Mouse (Mus musculus): ENCODE measurements at regions not wholly inside any gene's neighbourhood (a gene's known extent, or its start where the extent isn't known, plus 50 kb on each side); places are given as distances from the start of the nearest gene placed in this dataset.
A peak's percentile ranks its signal among the peaks of the same experiment; 100 is the strongest.
"Not testable (repeated sequence)": the region's sequence is repeated elsewhere in the genome, so short reads cannot be mapped to it uniquely, and the experiment has no call there.

GRCm38 (mm10) chr3:6858982-6859865 lies 239.0 kb upstream of the 1700008P02Rik start:
- Histone ChIP-seq H3K27ac (ENCODE audit: low read depth, low read length) (no peak overlapping the region), H3K36me3 (ENCODE audit: insufficient read depth) (no peaks in the 10 kb centered on the region), H3K4me3 (ENCODE audit: low read depth, low read length) (no peak overlapping the region), H3K9ac (no peak overlapping the region), H3K9me3 (ENCODE audit: low read length) (no peaks in the 10 kb centered on the region), H3K4me2 (ENCODE audit: low read depth) (no peak overlapping the region), H3K4me1 (ENCODE audit: insufficient read depth) (no peaks in the 10 kb centered on the region), H3K27me3 (ENCODE audit: insufficient read depth, low read length) (no peaks in the 10 kb centered on the region)
- TF ChIP-seq CTCF (IDR thresholded peaks at IDR 0.05; ENCODE audit: low read depth): no peak
- ATAC-seq: peak; percentile 34; the same call in 1 of the 2 replicates
- DNase-seq: no peak
- 42% methylated on average over 4 of the region's 4 CpGs for WGBS

- WGBS: 87% methylated on average over 7 of the region's 7 CpGs
- H3K27ac ChIP-seq (ENCODE audit: low read depth, low read length): no peak overlapping the region
- DNase-seq (no peak), ATAC-seq (no peak)
- H3K4me1 ChIP-seq (ENCODE audit: insufficient read depth): no peaks in the 10 kb centered on the region
- no peaks in the 10 kb centered on the region for H3K27me3 ChIP-seq (ENCODE audit: insufficient read depth, low read length)
- H3K36me3 ChIP-seq (ENCODE audit: insufficient read depth): no peaks in the 10 kb centered on the region
- H3K4me2 ChIP-seq (ENCODE audit: low read depth): no peak overlapping the region
- H3K9me3 ChIP-seq (ENCODE audit: low read length): no peaks in the 10 kb centered on the region
- H3K9ac ChIP-seq: no peak overlapping the region
- TF ChIP-seq CTCF (IDR thresholded peaks at IDR 0.05; ENCODE audit: low read depth): no peak
- no peak overlapping the region for H3K4me3 ChIP-seq (ENCODE audit: low read depth, low read length)
Measured at GRCm38 (mm10) chr3:6819332-6819731, 199.1 kb upstream of the 1700008P02Rik start.

DNA sequence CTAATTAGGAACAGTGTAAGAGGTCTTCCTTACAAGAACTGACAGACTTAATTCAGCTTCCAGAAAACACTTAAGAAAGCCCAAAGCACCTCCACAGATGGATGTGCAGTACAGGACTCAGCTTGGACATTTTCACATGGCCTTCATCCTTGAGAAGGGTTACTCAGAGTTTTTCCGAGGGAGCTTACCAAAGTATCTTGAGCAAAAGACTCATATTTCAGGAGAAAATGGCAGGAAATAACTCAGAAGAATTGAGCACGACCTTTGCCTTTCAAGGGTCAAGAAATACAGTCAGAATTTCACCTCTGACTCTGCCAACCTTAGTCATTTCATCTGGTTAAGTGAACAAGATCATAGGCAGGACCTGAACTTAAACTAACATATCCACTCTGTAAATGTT lies 192.1 kb upstream of the 1700008P02Rik start:
- Histone ChIP-seq H3K9ac (no peak overlapping the region), H3K27me3 (ENCODE audit: insufficient read depth, low read length) (no peaks in the 10 kb centered on the region), H3K4me1 (ENCODE audit: insufficient read depth) (no peaks in the 10 kb centered on the region), H3K9me3 (ENCODE audit: low read length) (no peaks in the 10 kb centered on the region), H3K4me2 (ENCODE audit: low read depth) (no peak overlapping the region), H3K27ac (ENCODE audit: low read depth, low read length) (no peak overlapping the region), H3K4me3 (ENCODE audit: low read depth, low read length) (no peak overlapping the region), H3K36me3 (ENCODE audit: insufficient read depth) (no peaks in the 10 kb centered on the region)
- no peak for ATAC-seq
- DNase-seq: no peak
- no peak for TF ChIP-seq CTCF (IDR thresholded peaks at IDR 0.05; ENCODE audit: low read depth)
- WGBS: 50% methylated on average over 2 of the region's 2 CpGs

GRCm38 (mm10) chr3:6809381-6809950 lies 189.2 kb upstream of the 1700008P02Rik start:
- DNase-seq: peak; percentile 34
- no peak overlapping the region for H3K27ac ChIP-seq (ENCODE audit: low read depth, low read length)
- ATAC-seq: peak; percentile 53; the same call in 1 of the 2 replicates
- H3K27me3 ChIP-seq (ENCODE audit: insufficient read depth, low read length): no peaks in the 10 kb centered on the region
- no peak for TF ChIP-seq CTCF (IDR thresholded peaks at IDR 0.05; ENCODE audit: low read depth)
- H3K4me1 ChIP-seq (ENCODE audit: insufficient read depth): no peaks in the 10 kb centered on the region
- H3K36me3 ChIP-seq (ENCODE audit: insufficient read depth): no peaks in the 10 kb centered on the region
- WGBS: 23% methylated on average over 2 of the region's 2 CpGs
- no peak overlapping the region for H3K4me2 ChIP-seq (ENCODE audit: low read depth)
- H3K4me3 ChIP-seq (ENCODE audit: low read depth, low read length): no peak overlapping the region
- no peak overlapping the region for H3K9ac ChIP-seq
- H3K9me3 ChIP-seq (ENCODE audit: low read length): no peaks in the 10 kb centered on the region

GRCm38 (mm10) chr3:6800092-6800716 lies 180.0 kb upstream of the 1700008P02Rik start:
- H3K9me3 ChIP-seq (ENCODE audit: low read length); H3K27ac ChIP-seq (ENCODE audit: low read depth, low read length); H3K36me3 ChIP-seq (ENCODE audit: insufficient read depth); ATAC-seq; DNase-seq; H3K4me3 ChIP-seq (ENCODE audit: low read depth, low read length); H3K4me1 ChIP-seq (ENCODE audit: insufficient read depth); H3K27me3 ChIP-seq (ENCODE audit: insufficient read depth, low read length); H3K4me2 ChIP-seq (ENCODE audit: low read depth); H3K9ac ChIP-seq: not testable (repeated sequence)
- WGBS: 94% methylated on average over 31 of the region's 37 CpGs

GRCm38 (mm10) chr3:6768506-6768905 lies 148.3 kb upstream of the 1700008P02Rik start:
- Histone ChIP-seq H3K27ac (ENCODE audit: low read depth, low read length) (no peak overlapping the region), H3K36me3 (ENCODE audit: insufficient read depth) (no peaks in the 10 kb centered on the region), H3K4me2 (ENCODE audit: low read depth) (no peak overlapping the region), H3K9me3 (ENCODE audit: low read length) (no peaks in the 10 kb centered on the region), H3K27me3 (ENCODE audit: insufficient read depth, low read length) (no peaks in the 10 kb centered on the region), H3K4me3 (ENCODE audit: low read depth, low read length) (no peak overlapping the region), H3K4me1 (ENCODE audit: insufficient read depth) (no peaks in the 10 kb centered on the region), H3K9ac (no peak overlapping the region)
- TF ChIP-seq CTCF (IDR thresholded peaks at IDR 0.05; ENCODE audit: low read depth): no peak
- 40% methylated on average over 2 of the region's 2 CpGs for WGBS
- no peak for ATAC-seq
- no peak for DNase-seq

- H3K4me2 ChIP-seq (ENCODE audit: low read depth); H3K4me1 ChIP-seq (ENCODE audit: insufficient read depth); ATAC-seq; H3K9me3 ChIP-seq (ENCODE audit: low read length); DNase-seq; H3K27me3 ChIP-seq (ENCODE audit: insufficient read depth, low read length); H3K36me3 ChIP-seq (ENCODE audit: insufficient read depth); H3K4me3 ChIP-seq (ENCODE audit: low read depth, low read length); H3K9ac ChIP-seq; H3K27ac ChIP-seq (ENCODE audit: low read depth, low read length): not testable (repeated sequence)
Measured at GRCm38 (mm10) chr3:6768085-6768484, 147.8 kb upstream of the 1700008P02Rik start.
